Mouse (Mus musculus): ENCODE data around the gene Npvf. TPM values are rescaled to one million over a fixed set of nuclear protein-coding genes. Genes with fewer than 3 reads are reported as not detected.

Npvf gene
- polyA plus RNA-seq (2015; fragmentation: Nextera tagmentation; extraction: Ambion mirVana) = not detected in 2 replicates

GRCm38 (mm10) chr6:50654356-50654755, at the start of gene Npvf:
Gene Npvf, minus strand, starts transcription at chr6:50654439.
- H3K9me3 ChIP-seq (replicated peaks) = no peaks in the 10 kb centered on the region
- H3K4me3 ChIP-seq (replicated peaks) = no peak within 1 kb of the TSS
- whole genome bisulfite sequencing (ENCODE audit: insufficient replicate concordance) = 55% methylated on average over 4 of the region's 4 CpGs
- H3K27me3 ChIP-seq = no peaks in the 10 kb centered on the region
- H3K27ac ChIP-seq (replicated peaks) = no peak within 1 kb of the TSS
- ATAC-seq (ENCODE audit: insufficient read depth) = no peak
- H3K4me1 ChIP-seq (replicated peaks) = no peaks in the 10 kb centered on the region
- no peak within 1 kb of the TSS for H3K4me2 ChIP-seq
- no peak within 1 kb of the TSS for H3K9ac ChIP-seq
- no peaks in the 10 kb centered on the region for H3K36me3 ChIP-seq (replicated peaks)

GRCm38 (mm10) chr6:50689121-50689815, 35.0 kb upstream of the Npvf start:
- H3K27me3 ChIP-seq = no peaks in the 10 kb centered on the region
- WGBS (ENCODE audit: insufficient replicate concordance) = 59% methylated on average over 15 of the region's 15 CpGs
- no peak overlapping the region for H3K9ac ChIP-seq
- no peaks in the 10 kb centered on the region for H3K4me1 ChIP-seq (replicated peaks)
- H3K27ac ChIP-seq (replicated peaks) = no peak overlapping the region
- no peak for ATAC-seq (ENCODE audit: insufficient read depth)
- H3K36me3 ChIP-seq (replicated peaks) = no peaks in the 10 kb centered on the region
- H3K4me2 ChIP-seq = no peak overlapping the region
- no peak overlapping the region for H3K4me3 ChIP-seq (replicated peaks)
- H3K9me3 ChIP-seq (replicated peaks) = no peaks in the 10 kb centered on the region

GRCm38 (mm10) chr6:50684646-50685415, 30.6 kb upstream of the Npvf start:
- WGBS (ENCODE audit: insufficient replicate concordance) = 28% methylated on average over 7 of the region's 7 CpGs
- Histone ChIP-seq H3K4me3 (replicated peaks) (no peak overlapping the region), H3K9me3 (replicated peaks) (no peaks in the 10 kb centered on the region), H3K4me2 (no peak overlapping the region), H3K36me3 (replicated peaks) (no peaks in the 10 kb centered on the region), H3K27me3 (peaks cover 6% of the 10 kb centered on the region; the same call in 1 of the 2 replicates), H3K27ac (replicated peaks) (no peak overlapping the region), H3K4me1 (replicated peaks) (no peaks in the 10 kb centered on the region), H3K9ac (no peak overlapping the region)
- ATAC-seq (ENCODE audit: insufficient read depth) = no peak

- H3K27ac ChIP-seq (replicated peaks) = no peak overlapping the region
- H3K4me2 ChIP-seq = no peak overlapping the region
- no peaks in the 10 kb centered on the region for H3K4me1 ChIP-seq (replicated peaks)
- no peak overlapping the region for H3K9ac ChIP-seq
- no peak overlapping the region for H3K4me3 ChIP-seq (replicated peaks)
- no peaks in the 10 kb centered on the region for H3K36me3 ChIP-seq (replicated peaks)
- H3K9me3 ChIP-seq (replicated peaks) = no peaks in the 10 kb centered on the region
- no peak for ATAC-seq (ENCODE audit: insufficient read depth)
- H3K27me3 ChIP-seq = peaks cover 6% of the 10 kb centered on the region
- WGBS (ENCODE audit: insufficient replicate concordance) = 19% methylated on average over 5 of the region's 5 CpGs
Observed at GRCm38 (mm10) chr6:50681491-50681890, 27.3 kb upstream of the Npvf start.

- H3K4me1 ChIP-seq (replicated peaks) = no peaks in the 10 kb centered on the region
- H3K27ac ChIP-seq (replicated peaks) = no peak overlapping the region
- H3K36me3 ChIP-seq (replicated peaks) = no peaks in the 10 kb centered on the region
- no peak for ATAC-seq (ENCODE audit: insufficient read depth)
- H3K27me3 ChIP-seq = peaks cover 6% of the 10 kb centered on the region
- no peak overlapping the region for H3K4me3 ChIP-seq (replicated peaks)
- H3K9me3 ChIP-seq (replicated peaks) = no peaks in the 10 kb centered on the region
- H3K9ac ChIP-seq = no peak overlapping the region
- H3K4me2 ChIP-seq = no peak overlapping the region
- WGBS (ENCODE audit: insufficient replicate concordance) = 57% methylated on average over 20 of the region's 20 CpGs
Observed at GRCm38 (mm10) chr6:50680224-50681215, 26.3 kb upstream of the Npvf start.

- no peaks in the 10 kb centered on the region for H3K36me3 ChIP-seq (replicated peaks)
Observed at GRCm38 (mm10) chr6:50679486-50679828, 25.2 kb upstream of the Npvf start.

GRCm38 (mm10) chr6:50678826-50679485, 24.7 kb upstream of the Npvf start:
- Histone ChIP-seq H3K27ac (replicated peaks) (no peak overlapping the region), H3K36me3 (replicated peaks) (no peaks in the 10 kb centered on the region), H3K9ac (no peak overlapping the region), H3K27me3 (peaks cover 6% of the 10 kb centered on the region), H3K9me3 (replicated peaks) (no peaks in the 10 kb centered on the region), H3K4me3 (replicated peaks) (no peak overlapping the region), H3K4me2 (no peak overlapping the region), H3K4me1 (replicated peaks) (no peaks in the 10 kb centered on the region)
- ATAC-seq (ENCODE audit: insufficient read depth) = no peak
- 21% methylated on average over 8 of the region's 8 CpGs for WGBS (ENCODE audit: insufficient replicate concordance)

More at GRCm38 (mm10) chr6:50679486-50679828, 25.2 kb upstream of the Npvf start:
- peaks cover 6% of the 10 kb centered on the region for H3K27me3 ChIP-seq
- 73% methylated on average over 2 of the region's 2 CpGs for WGBS (ENCODE audit: insufficient replicate concordance)
- H3K9me3 ChIP-seq (replicated peaks) = no peaks in the 10 kb centered on the region
- H3K4me2 ChIP-seq = no peak overlapping the region
- no peak overlapping the region for H3K4me3 ChIP-seq (replicated peaks)
- H3K27ac ChIP-seq (replicated peaks) = no peak overlapping the region
- H3K4me1 ChIP-seq (replicated peaks) = no peaks in the 10 kb centered on the region
- no peak for ATAC-seq (ENCODE audit: insufficient read depth)
- no peak overlapping the region for H3K9ac ChIP-seq

GRCm38 (mm10) chr6:50671191-50671590, 17.0 kb upstream of the Npvf start:
- H3K36me3 ChIP-seq (replicated peaks) = no peaks in the 10 kb centered on the region
- ATAC-seq (ENCODE audit: insufficient read depth) = no peak
- H3K4me3 ChIP-seq (replicated peaks) = no peak overlapping the region
- H3K9me3 ChIP-seq (replicated peaks) = no peaks in the 10 kb centered on the region
- H3K27me3 ChIP-seq = no peaks in the 10 kb centered on the region
- H3K9ac ChIP-seq = no peak overlapping the region
- H3K4me2 ChIP-seq = no peak overlapping the region
- no peak overlapping the region for H3K27ac ChIP-seq (replicated peaks)
- H3K4me1 ChIP-seq (replicated peaks) = no peaks in the 10 kb centered on the region
- 54% methylated on average over 3 of the region's 3 CpGs for WGBS (ENCODE audit: insufficient replicate concordance)

GRCm38 (mm10) chr6:50666937-50667336, 12.7 kb upstream of the Npvf start:
- 57% methylated on average over 5 of the region's 5 CpGs for WGBS (ENCODE audit: insufficient replicate concordance)
- H3K4me3 ChIP-seq (replicated peaks) = no peak overlapping the region
- ATAC-seq (ENCODE audit: insufficient read depth) = no peak

GRCm38 (mm10) chr6:50665020-50665419, 10.8 kb upstream of the Npvf start:
- H3K36me3 ChIP-seq (replicated peaks) = no peaks in the 10 kb centered on the region
- no peak overlapping the region for H3K4me2 ChIP-seq
- no peaks in the 10 kb centered on the region for H3K9me3 ChIP-seq (replicated peaks)
- 40% methylated on average over 3 of the region's 3 CpGs for WGBS (ENCODE audit: insufficient replicate concordance)
- no peak overlapping the region for H3K27ac ChIP-seq (replicated peaks)
- no peak for ATAC-seq (ENCODE audit: insufficient read depth)
- H3K9ac ChIP-seq = no peak overlapping the region
- no peak overlapping the region for H3K4me3 ChIP-seq (replicated peaks)
- H3K4me1 ChIP-seq (replicated peaks) = no peaks in the 10 kb centered on the region
- H3K27me3 ChIP-seq = no peaks in the 10 kb centered on the region

More at GRCm38 (mm10) chr6:50666937-50667336, 12.7 kb upstream of the Npvf start:
- Histone ChIP-seq H3K4me2 (no peak overlapping the region), H3K4me1 (replicated peaks) (no peaks in the 10 kb centered on the region), H3K27ac (replicated peaks) (no peak overlapping the region), H3K36me3 (replicated peaks) (no peaks in the 10 kb centered on the region), H3K9me3 (replicated peaks) (no peaks in the 10 kb centered on the region), H3K27me3 (no peaks in the 10 kb centered on the region), H3K9ac (no peak overlapping the region)

All from liver, embryonic 15.5 days (tissue).